Mouse (Mus musculus): ENCODE measurements around the gene Pex13. TPM values are rescaled to one million over a fixed set of nuclear protein-coding genes. Genes with fewer than 3 reads are reported as not detected.
"Not testable (repeated sequence)": the region's sequence is repeated elsewhere in the genome, so short reads cannot be mapped to it uniquely, and the experiment has no call there.

The Pex13 gene
- polyA plus RNA-seq, 1 experiment, result 35.5 TPM

- Histone ChIP-seq H3K27ac (ENCODE audit: control insufficient read depth, insufficient read depth, low read depth, low read length) (no peak overlapping the region), H3K4me1 (ENCODE audit: control insufficient read depth, insufficient read depth, low read length) (no peaks in the 10 kb centered on the region), H3K27me3 (ENCODE audit: control insufficient read depth, insufficient read depth, low read length) (no peaks in the 10 kb centered on the region), H3K36me3 (ENCODE audit: control insufficient read depth, insufficient read depth, low read length) (no peaks in the 10 kb centered on the region), H3K4me3 (ENCODE audit: control insufficient read depth, low read depth, low read length) (no peak overlapping the region)
- TF ChIP-seq CTCF (IDR thresholded peaks at IDR 0.05; ENCODE audit: control insufficient read depth, insufficient read depth, insufficient replicate concordance, low read depth, low read length), result no peak
- no peak for TF ChIP-seq POLR2A (IDR thresholded peaks at IDR 0.05; ENCODE audit: control insufficient read depth, low read depth, low read length)
These were observed 51.2 kb downstream of the Pex13 start for GRCm38 (mm10) chr11:23614546-23614945.

DNA sequence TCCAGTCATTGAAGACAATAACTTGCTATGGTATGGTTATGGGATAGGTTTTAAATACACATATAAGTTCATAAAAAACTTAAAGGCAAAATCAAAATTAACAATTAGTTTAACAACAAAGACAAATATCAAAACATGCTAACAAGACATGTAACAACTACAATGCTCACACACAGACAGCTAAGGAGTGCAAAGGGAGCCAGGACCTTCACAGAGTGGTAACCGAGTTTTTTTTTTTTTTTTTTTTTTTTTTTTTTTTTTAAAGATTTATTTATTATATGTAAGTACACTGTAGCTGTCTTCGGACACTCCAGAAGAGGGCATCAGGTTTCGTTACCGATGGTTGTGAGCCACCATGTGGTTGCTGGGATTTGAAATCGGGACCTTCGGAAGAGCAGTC is 58.5 kb downstream of the Pex13 start:
- not testable (repeated sequence) for H3K4me3 ChIP-seq (ENCODE audit: control insufficient read depth, low read depth, low read length); H3K4me1 ChIP-seq (ENCODE audit: control insufficient read depth, insufficient read depth, low read length); H3K27ac ChIP-seq (ENCODE audit: control insufficient read depth, insufficient read depth, low read depth, low read length); H3K27me3 ChIP-seq (ENCODE audit: control insufficient read depth, insufficient read depth, low read length); H3K36me3 ChIP-seq (ENCODE audit: control insufficient read depth, insufficient read depth, low read length)

Other genes with a start within 250 kb of the Pex13 start
- gene Ahsa2, start 167.9 kb downstream of the Pex13 start, polyA plus RNA-seq (2012; rRNA removed), result 4.7 and 6.5 TPM in 2 replicates
- 132 and 166 TPM in 2 replicates for gene 1700093K21Rik, start 144.8 kb downstream of the Pex13 start, polyA plus RNA-seq (2012; rRNA removed)
- 10.4 and 12.0 TPM in 2 replicates for gene 0610010F05Rik, start 32.3 kb downstream of the Pex13 start, polyA plus RNA-seq (2012; rRNA removed)
- gene Pus10, start 285 bp downstream of the Pex13 start, polyA plus RNA-seq (2012; rRNA removed), result 7.2 and 7.9 TPM in 2 replicates
- 0.84 and 1.6 TPM in 2 replicates for gene Rel, start 105.0 kb upstream of the Pex13 start, polyA plus RNA-seq (2012; rRNA removed)
- 4.6 and 4.9 TPM in 2 replicates for gene Papolg, start 229.3 kb upstream of the Pex13 start, polyA plus RNA-seq (2012; rRNA removed)

Data from testis, adult 2 months (tissue).